Mouse (Mus musculus): ENCODE measurements at regions not wholly inside any gene's neighbourhood (a gene's known extent, or its start where the extent isn't known, plus 50 kb on each side); places are given as distances from the start of the nearest gene placed in this dataset.

GRCm38 (mm10) chr16:30155486-30156246, 91.5 kb downstream of the Hes1 start:
- TF ChIP-seq POLR2A (IDR thresholded peaks at IDR 0.05; ENCODE audit: low read depth, low read length) (no peak), CTCF (conservative IDR thresholded peaks at IDR 0.05; ENCODE audit: insufficient read depth, insufficient read length, low read depth, low read length) (no peak)

Data from kidney, adult 2 months (tissue).